In genomic region chr1:134246590-134246989, GRCm38 (mm10) we compare ENCODE assay signal across 16 mouse cellular contexts. TPM values are rescaled to one million over a fixed set of nuclear protein-coding genes. Genes with fewer than 3 reads are reported as not detected.
DNase-seq lines count a peak whose midpoint lies in the region; ATAC-seq and TF ChIP-seq lines count a peak whose summit lies in the region.
"Had no signal": no experiment of that assay in that cellular context is flagged by ENCODE, and none has a peak within 500 bp of the region (broad histone marks: within the 10 kb centered on the region; RNA-seq: fewer than 3 reads in every experiment).

No protein-coding gene starts in this region.

- 47% methylated on average over 4 of the region's 4 CpGs for WGBS in forebrain, postnatal 0 days
- 61% methylated on average over 4 of the region's 4 CpGs for WGBS in forebrain, embryonic 10.5 days
- 48% methylated on average over 4 of the region's 4 CpGs for WGBS in heart, embryonic 16.5 days

- H3K4me1 ChIP-seq in forebrain, postnatal 0 days (ENCODE audit: insufficient read depth), result peaks cover 6% of the 10 kb centered on the region; the same call in 1 of the 2 replicates
- H3K4me1 ChIP-seq in forebrain, embryonic 10.5 days, result peaks cover 18% of the 10 kb centered on the region
- peaks cover 10% of the 10 kb centered on the region for H3K4me1 ChIP-seq in heart, embryonic 16.5 days (ENCODE audit: control insufficient read depth, insufficient read depth, low read length)

- peak; percentile 61 for DNase-seq in forebrain, postnatal 0 days
- DNase-seq in forebrain, embryonic 10.5 days (ENCODE audit: extremely low spot score, low spot score), result no peak
- peak; percentile 39 for DNase-seq in layer of hippocampus, adult 11-12 months (ENCODE audit: low spot score)
- DNase-seq in layer of hippocampus, postnatal 36 days, result no peak
- DNase-seq in NIH3T3 (ENCODE audit: low read depth), result peak; percentile 63
- DNase-seq in retina, embryonic 14.5 days (ENCODE audit: low spot score), result no peak
- no peak for DNase-seq in T-cell, adult 2 months (ENCODE audit: low spot score)
- DNase-seq: right cerebral cortex, postnatal 4 days had no signal

- H3K9me3 ChIP-seq in forebrain, postnatal 0 days (ENCODE audit: low read length), result no peaks in the 10 kb centered on the region
- no peaks in the 10 kb centered on the region for H3K9me3 ChIP-seq in forebrain, embryonic 10.5 days
- no peaks in the 10 kb centered on the region for H3K9me3 ChIP-seq in heart, embryonic 16.5 days (replicated peaks; ENCODE audit: control insufficient read depth, low read length)
- H3K9me3 ChIP-seq: limb, embryonic 13.5 days; lung, embryonic 15.5 days had no signal

- no peaks in the 10 kb centered on the region for H3K36me3 ChIP-seq in forebrain, postnatal 0 days (ENCODE audit: insufficient read depth)
- H3K36me3 ChIP-seq in forebrain, embryonic 10.5 days (replicated peaks), result no peaks in the 10 kb centered on the region
- no peaks in the 10 kb centered on the region for H3K36me3 ChIP-seq in heart, embryonic 16.5 days (ENCODE audit: control insufficient read depth, insufficient read depth)
- H3K36me3 ChIP-seq: limb, embryonic 13.5 days; lung, embryonic 15.5 days had no signal

- no peaks in the 10 kb centered on the region for H3K27me3 ChIP-seq in forebrain, postnatal 0 days (ENCODE audit: insufficient read depth, low read length)
- peaks cover 37% of the 10 kb centered on the region for H3K27me3 ChIP-seq in forebrain, embryonic 10.5 days (ENCODE audit: poor library complexity, severe bottlenecking)
- peaks cover 4% of the 10 kb centered on the region; the same call in 1 of the 2 replicates for H3K27me3 ChIP-seq in heart, embryonic 16.5 days (ENCODE audit: control insufficient read depth, insufficient read depth, low read length)

- no peak overlapping the region for H3K4me2 ChIP-seq in forebrain, postnatal 0 days (ENCODE audit: low read depth)
- H3K4me2 ChIP-seq in heart, embryonic 16.5 days (ENCODE audit: low read depth, low read length), result no peak overlapping the region
- H3K4me2 ChIP-seq: limb, embryonic 13.5 days; lung, embryonic 15.5 days had no signal

- peak; percentile 23; the same call in 1 of the 2 replicates for ATAC-seq in forebrain, postnatal 0 days
- ATAC-seq in heart, embryonic 16.5 days (replicated peaks; ENCODE audit: extremely low read depth, insufficient read depth, low FRiP score), result no peak
- ATAC-seq: CD4-positive, CD25-positive, alpha-beta regulatory T cell, adult 4 months; intestine, postnatal 0 days had no signal

- no peak overlapping the region for H3K9ac ChIP-seq in forebrain, postnatal 0 days
- H3K9ac ChIP-seq in heart, embryonic 16.5 days (ENCODE audit: low read length), result no peak overlapping the region
- H3K9ac ChIP-seq: limb, embryonic 13.5 days; lung, embryonic 15.5 days had no signal

- no peak overlapping the region for H3K27ac ChIP-seq in forebrain, postnatal 0 days (ENCODE audit: low read depth, low read length)
- no peak overlapping the region for H3K27ac ChIP-seq in forebrain, embryonic 10.5 days
- 0 out of 2 replicates have a peak overlapping the region, but pooled peaks have one; percentile 29 for H3K27ac ChIP-seq in heart, embryonic 16.5 days (ENCODE audit: low read length)
- H3K27ac ChIP-seq: limb, embryonic 13.5 days; lung, embryonic 15.5 days had no signal

- no peak overlapping the region for H3K4me3 ChIP-seq in forebrain, postnatal 0 days (ENCODE audit: low read depth, low read length)
- H3K4me3 ChIP-seq in forebrain, embryonic 10.5 days, result no peak overlapping the region
- H3K4me3 ChIP-seq in heart, embryonic 16.5 days (ENCODE audit: low read length), result no peak overlapping the region
- H3K4me3 ChIP-seq: limb, embryonic 13.5 days; lung, embryonic 15.5 days had no signal

- TF ChIP-seq CTCF in forebrain, postnatal 0 days (IDR thresholded peaks at IDR 0.05; ENCODE audit: low read depth), result no peak

RNA-seq across cellular contexts. Expression of gene Adora1, which starts 11.4 kb away (rescaled TPM):
- 38.4 and 41.5 TPM in 2 replicates for total RNA-seq in forebrain, postnatal 0 days (2014; rRNA removed)
- polyA plus RNA-seq in forebrain, postnatal 0 days (2015; fragmentation: Nextera tagmentation; extraction: Ambion mirVana), result 29.3 and 37.5 TPM in 2 replicates
- polyA plus RNA-seq in forebrain, embryonic 10.5 days (2016; fragmentation: Nextera tagmentation; extraction: Ambion mirVana), result 0.14 and 0.36 TPM in 2 replicates
- 100 to 1,000 TPM; 216 to 224 TPM for total RNA-seq in layer of hippocampus, postnatal 36 days (2021)
- polyA plus RNA-seq in heart, embryonic 16.5 days (2015; fragmentation: Nextera tagmentation; extraction: Ambion mirVana), result 26.7 and 30.0 TPM in 2 replicates
- total RNA-seq: common myeloid progenitor, adult 5-6 weeks had no signal

RNA-seq across cellular contexts. Expression of gene Myog, which starts 43.2 kb away (rescaled TPM):
- total RNA-seq in forebrain, postnatal 0 days (2014; rRNA removed), result 0.08 and 0.29 TPM in 2 replicates
- polyA plus RNA-seq in forebrain, postnatal 0 days (2015; fragmentation: Nextera tagmentation; extraction: Ambion mirVana), result 0.19 and 0.28 TPM in 2 replicates
- polyA plus RNA-seq in forebrain, embryonic 10.5 days (2016; fragmentation: Nextera tagmentation; extraction: Ambion mirVana), result not detected in 2 replicates
- total RNA-seq in layer of hippocampus, postnatal 36 days (2021), result not detected
- polyA plus RNA-seq in heart, embryonic 16.5 days (2015; fragmentation: Nextera tagmentation; extraction: Ambion mirVana), result 2.0 and 3.3 TPM in 2 replicates
- total RNA-seq: common myeloid progenitor, adult 5-6 weeks; hematopoietic stem cell, adult 5-6 weeks; layer of hippocampus, postnatal 10 days had no signal
- polyA plus RNA-seq: CD4-positive, CD25-positive, alpha-beta regulatory T cell, adult 4 months had no signal

RNA-seq across cellular contexts. Expression of gene Mybph, which starts 53.3 kb away (rescaled TPM):
- 0.10 and 0.23 TPM in 2 replicates for total RNA-seq in forebrain, postnatal 0 days (2014; rRNA removed)
- 0.12 TPM in 1 of 2 replicates, not detected in the other for polyA plus RNA-seq in forebrain, postnatal 0 days (2015; fragmentation: Nextera tagmentation; extraction: Ambion mirVana)
- 0.46 and 0.65 TPM in 2 replicates for polyA plus RNA-seq in forebrain, embryonic 10.5 days (2016; fragmentation: Nextera tagmentation; extraction: Ambion mirVana)
- under 1 TPM; 0.28 to 0.30 TPM for total RNA-seq in layer of hippocampus, postnatal 36 days (2021)
- polyA plus RNA-seq in heart, embryonic 16.5 days (2015; fragmentation: Nextera tagmentation; extraction: Ambion mirVana), result 0.64 and 0.96 TPM in 2 replicates
- total RNA-seq: common myeloid progenitor, adult 5-6 weeks; hematopoietic stem cell, adult 5-6 weeks; layer of hippocampus, postnatal 10 days had no signal
- polyA plus RNA-seq: CD4-positive, CD25-positive, alpha-beta regulatory T cell, adult 4 months; intestine, postnatal 0 days had no signal

Comparison
In these comparisons a context has a peak if more than half of its experiments do, and no peak if none do; other contexts are left out.
1. DNase-seq: peak in forebrain, postnatal 0 days (single experiment), layer of hippocampus, adult 11-12 months (single experiment) and NIH3T3 (single experiment); none in forebrain, embryonic 10.5 days (single experiment), layer of hippocampus, postnatal 36 days (0 of 2), retina, embryonic 14.5 days (single experiment) and T-cell, adult 2 months (single experiment).
2. RNA of gene Adora1, which starts 11.4 kb away (polyA plus RNA-seq): 29.3 to 37.5 TPM in forebrain, postnatal 0 days and 26.7 to 30.0 TPM in heart, embryonic 16.5 days; 0.14 to 0.36 TPM in forebrain, embryonic 10.5 days; every median in the first group is over 10 times any median in the second.